Mouse (Mus musculus) liver, embryonic 13.5 days (tissue): ENCODE results near the gene Tmem92. TPM values are rescaled to one million over a fixed set of nuclear protein-coding genes. Genes with fewer than 3 reads are reported as not detected.
A peak's percentile ranks its signal among the peaks of the same experiment; 100 is the strongest.
"Not testable (repeated sequence)": the region's sequence is repeated elsewhere in the genome, so short reads cannot be mapped to it uniquely, and the experiment has no call there.

Experiments used
- ATAC-seq: fragments of 200-750 bp; cut with Nextera tagmentation; 2 replicates; pipeline ENCODE4 v1.8.0; 2017; ENCODE audit warnings: low read depth, mild to moderate bottlenecking, moderate number of reproducible peaks, moderate library complexity
- DNase-seq: peaks from one replicate; pipeline ENCODE4 v3.0.0; 2022
- H3K27ac ChIP-seq: fragments of 300-500 bp; sonication (generic); 2 replicates; pipeline ENCODE4 v1.5.1; 2015; ENCODE audit warnings: moderate library complexity, mild to moderate bottlenecking, inconsistent platforms
- H3K27me3 ChIP-seq: fragments of 300-500 bp; sonication (generic); 2 replicates; pipeline ENCODE4 v1.6.1; 2015; ENCODE audit warnings: mild to moderate bottlenecking, inconsistent platforms
- H3K36me3 ChIP-seq: fragments of 300-500 bp; sonication (generic); 2 replicates; pipeline ENCODE4 v1.6.1; 2015; ENCODE audit warnings: mild to moderate bottlenecking, inconsistent platforms
- H3K4me1 ChIP-seq: fragments of 300-500 bp; sonication (generic); replicated peaks from 2 replicates; pipeline ENCODE4 v1.6.1; 2015; ENCODE audit warnings: inconsistent platforms
- H3K4me2 ChIP-seq: fragments of 300-500 bp; sonication (generic); 2 replicates; pipeline ENCODE4 v1.6.1; 2015; ENCODE audit warnings: inconsistent platforms, mild to moderate bottlenecking, moderate library complexity
- H3K4me3 ChIP-seq: fragments of 300-500 bp; sonication (generic); replicated peaks from 2 replicates; pipeline ENCODE4 v1.5.1; 2015; ENCODE audit warnings: mild to moderate bottlenecking, inconsistent platforms
- H3K9ac ChIP-seq: fragments of 300-500 bp; sonication (generic); 2 replicates; pipeline ENCODE4 v1.6.1; 2015; ENCODE audit warnings: mild to moderate bottlenecking, inconsistent platforms
- H3K9me3 ChIP-seq: fragments of 300-500 bp; sonication (generic); replicated peaks from 2 replicates; pipeline ENCODE4 v1.6.1; 2016; ENCODE audit warnings: inconsistent platforms
- WGBS: fragments of 180-500 bp; shearing (Covaris S2); methylation state at CpG from one replicate; pipeline ENCODE4 v1.1.7; 2015; ENCODE audit not compliant: insufficient replicate concordance; 5-methylcytosine and 5-hydroxymethylcytosine counted together
- polyA plus RNA-seq: library from polyadenylated mRNA; unstranded; fragments of >200 nt; fragmentation: Nextera tagmentation; extraction: Ambion mirVana; gene quantifications from 2 replicates; pipeline ENCODE4 v1.2.1, GENCODE M21; 2015

The Tmem92 gene
- polyA plus RNA-seq = not detected in 2 replicates

DNA sequence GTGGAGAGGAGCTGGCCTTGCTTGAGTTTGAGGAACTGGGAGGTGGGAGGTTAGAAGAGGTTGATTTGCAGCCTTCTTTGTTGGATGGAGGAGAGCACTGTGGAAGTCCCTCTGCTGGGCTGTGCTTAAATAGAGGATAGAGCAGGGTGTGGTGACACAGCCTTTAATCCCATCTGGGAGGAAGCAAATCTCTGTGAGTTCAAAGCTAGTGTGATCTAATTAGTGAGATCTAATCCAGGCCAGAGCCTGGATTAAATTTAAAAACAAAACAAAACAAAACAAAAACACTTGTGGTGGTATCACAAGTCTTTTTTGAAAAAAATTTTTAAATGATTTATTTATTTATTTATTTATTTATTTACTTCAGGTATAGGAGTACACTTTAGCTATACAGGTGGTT, at the start of gene Tmem92:
Gene Tmem92, minus strand, starts transcription at position 101 of the 400 bp plus-strand sequence.
- Histone ChIP-seq H3K27me3 (0 out of 2 replicates have a peak, but pooled peaks cover under 1% of the 10 kb centered on the region), H3K4me3 (no peak within 1 kb of the TSS)

DNA sequence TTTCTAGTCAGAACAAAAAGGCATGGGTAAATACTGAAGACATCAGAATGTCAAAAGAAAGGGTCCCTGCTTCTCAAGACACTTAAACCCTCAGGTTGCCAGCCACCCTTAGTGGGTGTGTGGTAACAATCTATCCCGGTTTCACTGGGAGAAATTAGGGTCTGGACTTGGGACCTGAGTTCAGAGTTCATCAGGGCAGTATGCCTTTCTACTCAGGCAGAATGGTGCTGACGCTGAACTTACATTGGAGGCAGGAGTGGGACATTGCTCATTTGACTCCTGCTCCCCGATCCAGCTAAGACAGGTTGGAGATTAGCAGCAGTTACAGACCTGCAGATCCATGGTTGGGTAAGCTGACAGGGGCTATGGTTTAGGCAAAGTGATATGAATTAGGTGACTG, 46.5 kb upstream of the Tmem92 start:
- WGBS = 35% methylated on average over 3 of the region's 3 CpGs
- Histone ChIP-seq H3K9ac (no peak overlapping the region), H3K27ac (no peak overlapping the region), H3K4me1 (no peaks in the 10 kb centered on the region), H3K27me3 (no peaks in the 10 kb centered on the region), H3K4me3 (no peak overlapping the region), H3K9me3 (no peaks in the 10 kb centered on the region), H3K36me3 (no peaks in the 10 kb centered on the region), H3K4me2 (no peak overlapping the region)
- no peak for ATAC-seq
- no peak for DNase-seq

More for the DNA sequence above, at the start of gene Tmem92:
- no peak within 1 kb of the TSS for H3K4me2 ChIP-seq
- ATAC-seq = no peak
- H3K9me3 ChIP-seq = no peaks in the 10 kb centered on the region
- no peak within 1 kb of the TSS for H3K9ac ChIP-seq
- H3K36me3 ChIP-seq = no peaks in the 10 kb centered on the region
- H3K27ac ChIP-seq = no peak within 1 kb of the TSS
- no peaks in the 10 kb centered on the region for H3K4me1 ChIP-seq
- DNase-seq = no peak

GRCm38 (mm10) chr11:94819427-94819826, 36.9 kb upstream of the Tmem92 start:
- not testable (repeated sequence) for H3K9me3 ChIP-seq, ATAC-seq, H3K4me1 ChIP-seq, H3K4me3 ChIP-seq, H3K36me3 ChIP-seq, H3K9ac ChIP-seq, H3K4me2 ChIP-seq, DNase-seq, H3K27ac ChIP-seq, H3K27me3 ChIP-seq

- H3K27ac ChIP-seq, DNase-seq, H3K9me3 ChIP-seq, H3K4me2 ChIP-seq, H3K27me3 ChIP-seq, H3K9ac ChIP-seq, H3K36me3 ChIP-seq, H3K4me1 ChIP-seq, H3K4me3 ChIP-seq, ATAC-seq: not testable (repeated sequence)
Observed at GRCm38 (mm10) chr11:94818946-94819345, 36.4 kb upstream of the Tmem92 start.

GRCm38 (mm10) chr11:94811537-94811936, 29.0 kb upstream of the Tmem92 start:
- not testable (repeated sequence) for H3K27ac ChIP-seq, H3K4me2 ChIP-seq, H3K27me3 ChIP-seq, H3K9ac ChIP-seq, H3K9me3 ChIP-seq, ATAC-seq, H3K4me1 ChIP-seq, H3K36me3 ChIP-seq, DNase-seq, H3K4me3 ChIP-seq
- WGBS = 25% methylated on average over 2 of the region's 3 CpGs

- no peaks in the 10 kb centered on the region for H3K36me3 ChIP-seq
- DNase-seq (no peak), ATAC-seq (no peak)
- no peak overlapping the region for H3K4me3 ChIP-seq
- H3K4me2 ChIP-seq = no peak overlapping the region
- no peak overlapping the region for H3K9ac ChIP-seq
- no peaks in the 10 kb centered on the region for H3K9me3 ChIP-seq
- no peaks in the 10 kb centered on the region for H3K27me3 ChIP-seq
- H3K4me1 ChIP-seq = no peaks in the 10 kb centered on the region
- H3K27ac ChIP-seq = no peak overlapping the region
Observed at GRCm38 (mm10) chr11:94791700-94792099, 9.2 kb upstream of the Tmem92 start.

- Histone ChIP-seq H3K4me2 (no peak overlapping the region), H3K36me3 (no peaks in the 10 kb centered on the region), H3K4me1 (no peaks in the 10 kb centered on the region), H3K27me3 (no peaks in the 10 kb centered on the region), H3K27ac (no peak overlapping the region), H3K9ac (no peak overlapping the region), H3K9me3 (no peaks in the 10 kb centered on the region), H3K4me3 (no peak overlapping the region)
- no peak for ATAC-seq
- peak; percentile 20 for DNase-seq
- 6% methylated on average over 2 of the region's 2 CpGs for WGBS
Observed at GRCm38 (mm10) chr11:94785247-94785646, 2.7 kb upstream of the Tmem92 start.

- Histone ChIP-seq H3K4me1 (no peaks in the 10 kb centered on the region), H3K9ac (no peak overlapping the region), H3K4me2 (no peak overlapping the region), H3K9me3 (no peaks in the 10 kb centered on the region), H3K4me3 (no peak overlapping the region), H3K27ac (no peak overlapping the region), H3K27me3 (peaks cover 3% of the 10 kb centered on the region; the same call in 1 of the 2 replicates), H3K36me3 (no peaks in the 10 kb centered on the region)
- ATAC-seq (no peak), DNase-seq (no peak)
- 57% methylated on average over 5 of the region's 5 CpGs for WGBS
Observed at GRCm38 (mm10) chr11:94774887-94775497, 7.5 kb downstream of the Tmem92 start.

DNA sequence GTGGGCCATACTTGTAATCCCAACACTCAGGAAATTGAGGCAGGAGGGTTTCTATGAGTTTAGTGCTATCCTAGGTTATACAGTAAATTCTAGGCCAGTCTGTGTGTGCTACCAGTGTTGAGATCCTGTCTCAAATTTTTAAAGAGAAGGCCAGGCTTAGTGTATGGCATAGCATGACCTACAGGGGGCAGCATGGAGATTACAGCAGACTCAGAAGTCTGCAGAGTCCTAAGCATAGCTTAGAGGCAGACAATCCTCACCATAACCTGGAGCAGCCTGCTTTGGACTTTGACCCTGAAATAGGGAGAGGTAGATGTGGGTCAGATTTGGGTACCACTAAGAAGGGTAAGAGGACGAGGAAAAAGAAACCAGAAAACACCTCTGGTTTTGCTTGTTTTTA, 8.7 kb downstream of the Tmem92 start:
- Histone ChIP-seq H3K27me3 (peaks cover 3% of the 10 kb centered on the region; the same call in 1 of the 2 replicates), H3K4me3 (no peak overlapping the region), H3K36me3 (no peaks in the 10 kb centered on the region), H3K27ac (no peak overlapping the region), H3K9me3 (no peaks in the 10 kb centered on the region), H3K4me2 (no peak overlapping the region), H3K9ac (no peak overlapping the region), H3K4me1 (no peaks in the 10 kb centered on the region)
- DNase-seq (no peak), ATAC-seq (no peak)
- WGBS = 28% methylated on average over 1 of the region's 1 CpGs

DNA sequence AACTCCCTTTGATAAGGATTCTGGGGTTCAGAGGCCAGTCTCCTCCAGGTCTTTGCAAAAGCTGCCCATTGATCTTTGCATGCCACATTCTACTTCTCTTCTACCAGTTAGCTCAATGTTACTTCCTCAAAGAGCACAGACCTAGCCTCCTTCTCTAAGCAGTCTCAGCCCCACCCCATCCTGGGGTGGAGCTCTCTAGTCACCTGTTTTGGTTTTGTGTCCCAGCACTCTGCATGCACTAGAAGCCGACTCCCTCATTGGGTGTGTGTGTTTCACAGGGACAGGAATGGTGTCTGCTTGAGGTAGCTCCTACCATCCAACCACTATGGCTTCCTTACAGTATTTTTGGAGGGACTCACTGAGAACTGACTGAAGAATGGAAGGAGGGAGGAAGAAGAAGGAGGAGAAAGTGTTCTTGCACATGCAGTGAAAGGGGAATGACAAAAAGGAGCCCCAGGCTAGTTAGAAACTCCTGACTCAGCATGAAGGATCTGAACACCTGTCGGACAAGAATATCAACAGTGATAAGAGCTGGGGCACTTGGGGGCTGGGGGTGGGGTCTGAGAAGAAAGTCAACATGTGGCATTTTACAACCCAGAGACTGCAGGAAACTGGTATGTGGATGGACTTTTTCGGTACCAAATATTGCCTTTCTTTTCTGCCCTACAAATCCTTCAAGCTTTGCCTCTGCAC, 10.0 kb downstream of the Tmem92 start:
- no peak for ATAC-seq
- no peak overlapping the region for H3K27ac ChIP-seq

GRCm38 (mm10) chr11:94767241-94767640, 15.3 kb downstream of the Tmem92 start:
- no peak overlapping the region for H3K9ac ChIP-seq
- H3K9me3 ChIP-seq = no peaks in the 10 kb centered on the region
- H3K4me1 ChIP-seq = no peaks in the 10 kb centered on the region
- no peak overlapping the region for H3K27ac ChIP-seq
- no peaks in the 10 kb centered on the region for H3K36me3 ChIP-seq
- no peak overlapping the region for H3K4me2 ChIP-seq
- H3K4me3 ChIP-seq = no peak overlapping the region
- 71% methylated on average over 2 of the region's 2 CpGs for WGBS
- ATAC-seq = no peak
- no peak for DNase-seq
- H3K27me3 ChIP-seq = no peaks in the 10 kb centered on the region

More for the DNA sequence above, 10.0 kb downstream of the Tmem92 start:
- DNase-seq = no peak
- no peaks in the 10 kb centered on the region for H3K4me1 ChIP-seq
- H3K9ac ChIP-seq = no peak overlapping the region
- H3K9me3 ChIP-seq = no peaks in the 10 kb centered on the region
- peaks cover 2% of the 10 kb centered on the region; the same call in 1 of the 2 replicates for H3K27me3 ChIP-seq
- H3K36me3 ChIP-seq = no peaks in the 10 kb centered on the region
- H3K4me3 ChIP-seq = no peak overlapping the region
- no peak overlapping the region for H3K4me2 ChIP-seq
- WGBS = 56% methylated on average over 3 of the region's 3 CpGs

- Histone ChIP-seq H3K4me2 (no peak overlapping the region), H3K9ac (no peak overlapping the region), H3K4me1 (no peaks in the 10 kb centered on the region), H3K27me3 (no peaks in the 10 kb centered on the region), H3K27ac (no peak overlapping the region), H3K4me3 (no peak overlapping the region), H3K9me3 (no peaks in the 10 kb centered on the region), H3K36me3 (no peaks in the 10 kb centered on the region)
- ATAC-seq = no peak
- no peak for DNase-seq
- 31% methylated on average over 6 of the region's 6 CpGs for WGBS
Observed at GRCm38 (mm10) chr11:94762775-94763174, 19.7 kb downstream of the Tmem92 start.
